Mouse (Mus musculus): Measurements from ENCODE around the gene Def8.
A peak's percentile ranks its signal among the peaks of the same experiment; 100 is the strongest.
"Not testable (repeated sequence)": the region's sequence is repeated elsewhere in the genome, so short reads cannot be mapped to it uniquely, and the experiment has no call there.

The Def8 gene

DNA sequence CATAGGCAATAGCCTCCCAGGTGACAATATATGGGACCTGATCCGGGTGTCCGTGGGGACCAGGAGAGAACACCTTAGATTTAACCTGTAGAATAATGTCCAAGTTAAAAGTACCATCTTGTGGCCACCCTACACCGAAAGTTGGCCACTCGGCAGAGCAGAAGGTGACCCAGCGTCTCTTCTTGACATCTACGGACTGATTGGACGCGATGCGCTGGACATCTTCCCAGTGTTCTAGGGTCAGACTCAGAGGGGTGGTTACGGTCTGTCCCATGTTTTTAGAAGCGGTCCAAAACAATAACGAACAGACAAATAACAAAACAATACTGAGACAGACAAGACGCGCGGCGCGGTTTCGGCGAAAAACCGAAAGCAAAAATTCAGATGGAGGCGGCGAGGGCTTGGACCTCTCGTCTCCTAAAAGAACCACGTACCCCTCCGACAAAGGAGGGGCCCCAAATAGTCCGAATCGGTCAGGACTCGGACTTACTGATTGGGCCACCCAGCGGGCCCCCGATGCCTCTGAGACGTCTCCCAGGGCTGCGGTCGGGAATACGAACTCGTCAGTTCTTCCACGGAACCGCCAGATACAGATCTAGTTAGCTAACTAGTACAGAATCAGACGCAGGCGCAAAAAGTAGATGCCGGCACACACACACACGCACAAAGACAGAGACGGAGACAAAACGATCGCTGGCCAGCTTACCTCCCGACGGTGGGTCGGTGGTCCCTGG, 10.1 kb downstream of the Def8 start:
- not testable (repeated sequence) for DNase-seq (ENCODE audit: low spot score in 2 of 2)

DNA sequence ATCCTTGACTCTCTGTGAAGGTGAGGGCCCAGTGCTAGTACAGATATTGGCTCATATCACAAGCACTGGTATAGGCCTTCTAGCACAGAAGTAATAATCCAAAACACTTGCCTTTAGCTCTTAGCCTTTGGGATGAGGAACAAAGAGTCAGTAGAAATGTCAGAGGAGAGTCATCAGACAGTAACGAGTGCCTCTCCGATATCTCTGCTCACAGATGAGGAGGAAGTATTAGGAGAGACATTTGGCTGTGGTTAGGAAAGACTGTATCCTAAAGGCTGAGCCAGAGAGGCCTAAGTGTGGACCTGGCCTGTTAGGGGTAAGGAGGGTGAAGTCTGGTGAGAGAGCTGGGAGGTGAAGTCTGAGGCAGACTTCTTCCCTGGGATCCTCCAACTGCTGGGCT, 18.5 kb downstream of the Def8 start:
- no peak for DNase-seq (ENCODE audit: low spot score in 2 of 2)

DNA sequence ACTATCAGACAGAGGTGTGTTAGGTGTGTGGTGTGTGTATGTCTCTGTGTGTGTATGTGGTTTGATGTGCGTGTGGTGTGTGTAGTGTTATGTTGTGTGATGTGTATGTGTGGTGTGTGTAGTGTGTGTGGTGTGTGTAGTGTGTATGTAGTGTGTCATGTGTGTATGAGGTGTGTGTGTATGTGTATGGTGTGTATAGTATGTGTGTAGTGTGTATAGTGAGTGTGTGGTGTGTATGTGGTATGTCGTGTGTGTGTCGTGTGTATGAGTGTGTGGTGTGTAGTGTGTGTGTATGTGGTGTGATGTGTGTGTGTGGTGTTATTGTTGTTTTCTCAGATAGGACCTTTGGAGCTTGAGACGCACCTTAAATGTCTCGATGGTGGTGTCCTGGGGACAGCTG, 19.0 kb downstream of the Def8 start:
- DNase-seq (ENCODE audit: low spot score in 2 of 2): no peak

DNA sequence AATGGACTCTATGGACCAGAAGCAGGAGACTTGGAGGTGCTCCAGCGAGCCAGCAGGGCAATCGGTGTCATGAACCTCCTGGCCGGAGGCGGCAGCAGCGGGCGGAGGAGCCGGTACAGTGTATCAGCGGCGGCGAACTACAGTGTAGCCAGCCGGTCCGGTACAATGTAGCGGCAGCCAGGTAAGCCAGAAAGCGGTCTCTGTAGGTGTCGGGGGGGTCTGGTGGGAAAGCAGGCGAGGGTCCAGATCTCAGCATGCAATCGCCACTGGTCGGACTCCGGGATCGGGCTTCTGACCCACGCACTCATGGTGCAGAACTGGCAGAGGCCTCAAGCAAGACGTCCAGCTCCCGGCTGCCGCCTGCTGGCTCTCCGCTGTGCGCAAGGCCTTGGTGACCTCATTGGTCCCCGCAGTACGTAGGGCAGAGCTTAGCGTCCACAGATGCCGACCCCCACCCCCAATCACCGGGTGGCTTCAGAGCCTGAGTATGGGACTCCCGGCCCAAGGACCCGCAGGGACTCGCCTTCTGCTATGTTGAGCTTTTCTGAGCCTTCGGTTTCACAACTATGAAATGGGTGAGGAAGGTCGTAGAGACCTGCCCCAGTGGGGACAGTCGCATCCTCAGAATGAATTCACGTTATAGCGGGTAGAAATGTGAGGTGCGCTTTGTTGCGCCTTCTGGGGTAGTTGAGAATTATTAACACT, 19.7 kb downstream of the Def8 start:
- DNase-seq (ENCODE audit: low spot score in 2 of 2): peak; percentile 86 to 90

DNA sequence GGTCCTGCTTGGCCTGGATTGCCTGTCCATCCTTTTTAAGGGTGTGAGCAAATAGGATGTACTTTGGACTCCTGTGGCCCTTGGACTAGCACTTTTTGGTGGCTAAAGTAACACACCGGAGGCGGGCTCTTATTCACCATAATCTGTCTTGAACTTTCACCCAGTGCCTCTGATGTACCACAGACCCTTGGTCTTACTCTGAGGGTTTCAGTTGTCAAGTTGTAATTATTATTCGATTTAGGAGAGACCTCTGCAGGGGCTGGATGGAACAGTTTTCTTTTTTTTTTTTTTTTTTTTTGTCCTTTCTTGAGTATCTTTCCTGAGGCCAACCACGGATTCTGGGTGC, 20.2 kb downstream of the Def8 start:
- DNase-seq (ENCODE audit: low spot score in 2 of 2): no peak

DNA sequence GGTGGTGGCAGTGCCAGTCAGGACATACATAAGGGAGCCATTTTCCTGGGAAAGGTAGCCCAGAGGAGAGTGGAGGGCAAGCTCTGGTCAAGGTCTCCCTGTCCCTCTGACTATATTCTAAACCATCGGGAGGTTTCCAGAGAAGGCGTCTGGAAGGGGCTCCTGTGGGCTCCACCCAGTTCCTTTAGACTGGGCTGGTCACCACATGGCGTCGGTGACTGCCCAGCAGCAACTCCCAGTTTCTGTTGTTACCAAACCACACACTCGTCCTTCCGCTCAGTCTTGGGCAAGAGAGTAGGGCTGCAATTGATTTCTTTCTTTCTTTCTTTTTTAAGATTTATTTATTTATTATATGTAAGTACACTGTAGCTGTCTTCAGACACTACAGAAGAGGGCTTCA, 20.8 kb downstream of the Def8 start:
- DNase-seq (ENCODE audit: low spot score in 2 of 2): no peak

DNA sequence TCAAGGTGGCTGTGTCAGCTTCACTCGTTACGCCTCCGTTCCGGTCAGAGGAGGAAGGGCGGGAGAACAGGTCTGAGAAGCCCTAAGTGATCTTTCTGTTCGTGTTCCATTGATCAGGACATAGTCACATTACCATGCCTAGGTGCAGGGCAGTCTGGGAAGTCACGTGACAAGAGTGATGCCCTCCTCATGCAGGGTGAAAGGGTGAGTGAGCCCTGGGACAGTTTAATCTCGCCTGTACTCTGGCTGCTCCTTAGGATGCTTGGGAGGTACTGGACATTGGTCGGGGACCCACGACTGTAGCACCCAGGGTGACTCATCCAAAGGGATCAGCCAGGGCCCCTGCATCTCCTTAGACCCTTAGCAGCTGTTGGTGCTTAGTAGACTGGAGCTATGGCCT, 22.7 kb downstream of the Def8 start:
- no peak for DNase-seq (ENCODE audit: low spot score in 2 of 2)

DNA sequence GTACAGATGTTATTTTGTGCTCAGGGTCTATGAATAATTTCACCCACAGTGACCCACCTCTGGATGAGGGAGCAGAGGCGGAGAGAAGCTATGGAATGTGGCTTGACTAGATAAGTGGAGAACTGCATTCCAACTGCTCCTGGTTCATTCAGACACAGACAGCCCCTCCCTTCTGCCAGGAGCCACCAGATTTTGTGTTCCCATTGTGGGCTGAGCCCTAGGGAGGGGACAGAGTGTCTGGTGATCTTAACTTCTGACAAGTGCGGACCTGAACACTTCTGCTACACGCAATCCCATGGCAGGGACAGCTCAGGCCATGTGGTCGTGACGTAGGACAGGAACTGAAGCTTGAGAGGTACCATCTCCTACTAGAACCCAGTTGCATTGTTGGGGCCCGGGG, 23.5 kb downstream of the Def8 start:
- no peak for DNase-seq (ENCODE audit: low spot score in 2 of 2)

DNA sequence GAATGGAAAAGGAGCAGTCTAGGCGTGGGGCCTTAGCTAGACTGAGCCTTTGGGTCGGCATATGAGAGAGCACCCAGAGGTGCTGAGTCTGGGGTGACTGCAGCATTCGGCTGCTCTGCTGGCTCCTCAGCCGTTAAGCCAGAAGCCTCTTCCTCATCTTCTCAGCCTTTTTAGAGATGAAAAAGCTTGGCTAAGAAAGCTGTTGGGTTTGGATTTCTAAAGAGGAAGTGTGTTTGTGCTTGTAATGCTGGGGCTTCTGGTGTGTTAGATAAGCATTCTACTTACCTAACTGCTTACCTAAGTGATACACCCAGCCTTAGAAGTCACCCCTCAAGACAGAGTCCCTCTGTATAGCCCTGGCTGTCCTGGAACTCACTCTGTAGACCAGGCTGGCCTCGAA, 27.5 kb downstream of the Def8 start:
- no peak for DNase-seq (ENCODE audit: low spot score in 2 of 2)

DNA sequence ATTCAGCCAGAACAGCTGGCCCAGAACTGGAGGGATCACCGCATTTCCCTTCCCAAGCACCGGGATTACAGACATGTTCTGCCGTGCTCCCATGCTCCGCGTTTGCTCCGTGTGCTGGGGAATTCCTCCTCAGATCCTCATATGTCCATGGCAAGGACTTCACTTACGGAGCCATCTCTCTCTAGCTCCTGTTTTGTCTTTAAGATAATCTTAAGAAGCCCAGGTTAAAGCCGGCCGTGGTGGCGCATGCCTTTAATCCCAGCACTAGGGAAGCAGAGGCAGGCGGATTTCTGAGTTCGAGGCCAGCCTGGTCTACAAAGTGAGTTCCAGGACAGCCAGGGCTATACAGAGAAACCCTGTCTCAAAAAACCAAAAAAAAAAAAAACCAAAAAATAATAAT, 28.4 kb downstream of the Def8 start:
- DNase-seq (ENCODE audit: low spot score in 2 of 2): not testable (repeated sequence)

DNA sequence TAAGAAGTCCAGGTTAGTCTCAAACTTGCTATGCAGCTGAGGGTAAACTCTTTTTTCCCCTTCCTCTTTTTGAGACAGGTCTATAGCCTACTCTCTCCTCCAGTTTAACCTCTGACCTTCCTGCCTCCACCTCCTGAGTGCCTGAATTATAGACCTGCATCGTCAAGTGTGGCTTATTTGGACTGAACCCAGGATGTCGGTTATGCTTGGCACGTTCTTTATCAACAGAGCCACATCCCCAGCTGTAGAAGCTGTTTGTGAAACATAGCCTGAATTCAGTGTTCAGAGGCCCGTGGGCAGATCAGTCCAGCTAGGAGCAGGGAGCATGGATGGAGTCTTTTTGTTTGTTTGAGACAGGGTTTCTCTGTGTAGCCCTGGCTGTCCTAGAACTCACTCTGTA, 28.8 kb downstream of the Def8 start:
- no peak for DNase-seq (ENCODE audit: low spot score in 2 of 2)

DNA sequence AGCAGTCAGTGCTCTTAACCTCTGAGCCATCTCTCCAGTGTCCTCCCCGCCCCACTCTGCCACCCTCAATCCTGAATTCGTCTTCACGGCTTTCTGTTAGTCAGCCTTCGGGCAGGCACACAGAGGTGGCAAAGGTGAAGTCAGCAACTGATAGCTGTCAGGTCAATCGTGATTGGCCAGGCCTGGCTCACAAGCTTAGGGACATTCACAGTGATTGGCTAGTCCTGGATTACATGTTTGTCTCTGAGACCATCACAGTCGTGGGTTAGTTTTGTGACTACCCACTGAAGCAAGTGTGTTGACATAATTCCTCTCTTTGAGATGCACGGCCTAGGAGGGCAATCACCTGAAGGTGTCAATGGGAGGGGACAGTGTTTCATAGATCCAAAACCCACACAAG, 30.0 kb downstream of the Def8 start:
- DNase-seq (ENCODE audit: low spot score in 2 of 2): no peak

DNA sequence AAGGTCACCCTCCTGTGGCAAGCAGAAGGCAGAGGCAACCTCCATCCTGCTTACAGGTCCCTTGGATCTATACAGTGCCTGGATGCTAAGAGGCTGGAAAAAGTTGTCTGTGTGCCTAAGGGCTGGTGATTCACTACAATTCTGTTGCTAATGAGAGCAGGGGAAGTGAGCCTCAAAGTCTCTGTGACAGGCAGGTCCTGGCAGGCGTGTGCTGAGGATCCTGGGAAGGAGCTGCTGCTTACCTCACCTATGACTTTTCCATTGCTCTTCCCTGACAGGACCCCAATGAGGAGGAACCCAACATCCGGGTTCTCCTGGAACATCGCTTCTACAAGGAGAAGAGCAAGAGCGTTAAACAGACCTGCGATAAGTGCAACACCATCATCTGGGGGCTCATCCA, 30.6 kb downstream of the Def8 start:
- DNase-seq (ENCODE audit: low spot score in 2 of 2): no peak

DNA sequence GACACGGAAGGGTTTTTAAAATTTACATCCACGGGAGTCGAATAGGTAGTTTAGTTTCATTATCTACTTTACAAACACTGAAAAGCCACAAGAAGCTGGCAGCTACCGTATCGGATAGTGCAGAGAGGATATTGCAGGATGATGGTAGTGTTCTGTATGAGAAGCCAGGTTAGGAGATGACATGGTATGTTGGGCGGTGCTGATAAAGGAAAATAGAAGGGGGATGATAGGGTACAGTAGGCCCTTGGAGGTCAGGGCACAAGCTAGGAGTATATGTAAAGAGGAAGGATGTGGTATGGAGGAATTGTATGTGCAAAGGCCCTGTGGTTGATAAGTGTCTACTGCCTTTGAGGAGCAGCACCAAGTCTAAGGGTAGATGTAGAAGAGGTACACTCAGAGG, 31.2 kb downstream of the Def8 start:
- DNase-seq (ENCODE audit: low spot score in 2 of 2): no peak

DNA sequence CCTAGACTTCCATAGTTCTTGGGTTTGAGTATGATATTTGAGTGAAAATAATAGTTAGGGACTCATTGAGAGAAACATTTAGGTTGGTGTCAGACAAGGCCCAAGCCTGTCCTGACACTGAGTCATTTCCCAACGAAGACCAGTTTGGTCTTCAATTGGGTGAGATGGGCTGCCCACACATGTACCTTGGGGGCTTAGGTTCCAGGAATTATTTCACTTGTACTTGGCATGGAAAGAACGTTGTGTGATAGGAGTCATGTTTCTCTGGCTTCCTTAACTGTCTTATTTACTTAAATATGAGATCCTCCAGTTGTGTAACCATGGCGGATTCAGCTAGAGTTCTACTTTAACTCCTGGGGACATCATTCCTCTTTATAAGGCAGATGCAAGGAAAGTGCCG, 40.3 kb downstream of the Def8 start:
- DNase-seq (ENCODE audit: low spot score in 2 of 2): no peak

DNA sequence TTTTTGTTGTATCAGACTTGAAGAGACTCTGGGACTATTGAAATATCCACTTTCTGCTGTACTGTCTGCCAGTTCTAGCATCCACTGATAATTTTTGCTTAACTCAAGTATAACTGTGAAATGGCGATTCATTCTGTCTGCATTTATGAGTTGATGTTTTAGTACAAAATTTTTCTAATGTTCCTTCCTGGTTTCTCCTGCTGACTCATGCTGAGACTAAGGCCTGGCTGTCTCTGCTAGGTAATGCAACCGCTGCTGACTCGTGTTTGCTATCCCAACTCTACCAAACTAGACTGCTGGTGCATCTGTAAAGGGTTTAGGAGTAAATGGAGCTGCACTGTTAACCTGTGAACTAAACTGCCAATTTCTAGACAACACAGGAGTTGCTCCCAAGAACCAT, 44.1 kb downstream of the Def8 start:
- no peak for DNase-seq (ENCODE audit: low spot score in 2 of 2)

DNA sequence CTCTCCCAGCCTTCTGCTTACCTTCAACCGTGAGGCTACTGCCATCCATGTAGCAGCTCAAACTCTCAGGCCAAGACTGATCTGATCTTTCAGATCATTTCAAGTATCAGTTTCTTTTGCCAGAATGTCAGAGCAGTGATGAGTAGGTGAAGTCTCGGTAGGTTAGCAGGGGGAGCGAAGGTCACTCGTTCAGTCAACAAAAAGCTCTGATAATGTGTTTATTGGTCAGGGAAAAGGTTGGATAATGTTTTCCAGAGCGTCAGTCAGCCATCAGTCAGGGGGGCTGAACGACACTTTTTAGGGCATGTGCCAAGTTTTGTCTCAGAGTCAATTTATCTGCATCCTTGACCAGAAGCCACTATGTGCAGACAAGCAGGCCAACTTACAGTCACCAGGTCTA, 49.7 kb downstream of the Def8 start:
- DNase-seq (ENCODE audit: low spot score in 2 of 2): not testable (repeated sequence)

DNA sequence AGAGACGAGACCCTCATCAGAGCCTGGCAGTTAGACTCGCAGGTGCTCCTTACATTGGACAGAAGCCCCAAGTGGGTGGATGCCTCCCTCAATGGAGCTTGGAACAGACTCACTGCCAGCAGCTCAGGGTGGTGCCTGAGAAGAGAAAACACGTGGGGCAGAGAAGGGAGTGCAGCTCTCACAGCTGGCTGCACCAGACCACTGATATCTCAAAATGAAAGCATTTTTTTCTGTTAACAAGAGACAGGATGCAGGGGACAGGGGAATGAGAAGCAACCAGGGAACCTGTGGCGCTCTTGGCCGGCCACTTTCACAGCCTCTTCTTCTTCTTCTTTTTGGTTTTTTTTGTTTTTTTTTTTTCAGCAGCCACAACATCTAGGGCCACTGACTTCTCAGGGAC, 51.2 kb downstream of the Def8 start:
- DNase-seq (ENCODE audit: low spot score in 2 of 2): not testable (repeated sequence)

DNA sequence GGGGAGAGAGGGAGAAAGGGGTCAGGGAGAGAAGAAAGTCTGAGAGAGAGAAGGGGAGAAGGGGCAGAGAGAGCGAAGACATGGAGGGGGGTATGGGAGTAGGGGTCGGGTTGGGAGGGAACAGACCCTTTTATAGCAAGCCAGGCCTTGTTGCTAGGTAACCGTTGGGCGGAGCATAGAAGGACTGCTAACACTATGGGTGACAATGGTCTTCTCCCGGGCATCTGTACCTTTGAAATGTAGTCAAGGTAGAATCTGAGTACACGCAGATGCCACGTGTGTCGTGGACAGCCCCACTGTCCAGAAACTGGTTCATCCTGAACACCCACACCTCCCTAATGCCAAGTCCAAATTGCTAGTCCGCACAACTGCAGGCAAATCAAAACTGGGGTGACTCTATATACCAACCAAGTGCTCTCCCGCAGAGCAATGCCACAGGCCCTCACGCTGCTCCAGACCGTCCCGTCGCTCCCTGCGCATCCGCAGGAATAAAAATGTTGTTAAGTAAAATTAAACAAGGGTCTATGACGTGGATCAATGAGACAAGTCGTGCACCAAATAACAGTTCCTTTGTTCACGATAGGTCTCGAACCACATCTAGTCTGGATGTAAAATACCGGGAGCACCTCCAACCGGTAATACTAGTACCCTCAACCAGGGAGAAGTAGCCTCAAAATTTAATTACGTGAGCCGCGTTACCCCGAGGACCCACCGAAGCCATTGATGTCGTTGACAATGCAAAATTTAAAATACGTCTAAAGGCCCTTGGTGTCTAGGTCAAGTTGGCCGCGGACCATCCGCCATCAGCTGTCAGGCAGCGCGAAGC, 53.8 kb downstream of the Def8 start:
- DNase-seq (ENCODE audit: low spot score in 2 of 2): no peak

DNA sequence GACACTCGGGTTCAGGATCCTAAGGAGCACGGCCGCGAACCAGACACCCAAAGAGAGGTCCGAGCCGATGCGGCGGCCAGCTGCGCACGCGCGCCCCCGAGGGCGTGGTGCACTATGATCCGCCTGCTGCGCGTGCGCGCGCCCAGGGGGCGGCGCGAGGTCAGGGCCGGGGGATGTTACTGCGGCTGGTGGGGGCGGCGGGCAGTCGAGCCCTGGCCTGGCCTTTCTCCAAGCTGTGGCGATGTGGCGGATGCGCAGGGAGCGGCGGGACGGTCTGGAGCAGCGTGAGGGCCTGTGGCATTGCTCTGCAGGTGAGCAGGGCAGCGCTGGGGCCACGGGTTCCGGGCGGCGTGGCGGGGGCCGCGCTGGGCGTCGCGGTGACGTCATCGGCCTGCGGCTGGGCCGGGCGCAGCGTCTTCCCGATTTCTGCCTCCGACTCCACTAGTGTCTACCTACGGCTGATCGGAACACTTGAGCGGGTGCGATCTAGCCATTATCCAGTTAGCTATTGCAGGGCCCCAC, 54.5 kb downstream of the Def8 start, which contains the start of gene Afg3l1:
Gene Afg3l1, plus strand, starts transcription at position 167 of the 522 bp plus-strand sequence.
- peak; percentile 91 to 92 for DNase-seq (ENCODE audit: low spot score in 2 of 2)

DNA sequence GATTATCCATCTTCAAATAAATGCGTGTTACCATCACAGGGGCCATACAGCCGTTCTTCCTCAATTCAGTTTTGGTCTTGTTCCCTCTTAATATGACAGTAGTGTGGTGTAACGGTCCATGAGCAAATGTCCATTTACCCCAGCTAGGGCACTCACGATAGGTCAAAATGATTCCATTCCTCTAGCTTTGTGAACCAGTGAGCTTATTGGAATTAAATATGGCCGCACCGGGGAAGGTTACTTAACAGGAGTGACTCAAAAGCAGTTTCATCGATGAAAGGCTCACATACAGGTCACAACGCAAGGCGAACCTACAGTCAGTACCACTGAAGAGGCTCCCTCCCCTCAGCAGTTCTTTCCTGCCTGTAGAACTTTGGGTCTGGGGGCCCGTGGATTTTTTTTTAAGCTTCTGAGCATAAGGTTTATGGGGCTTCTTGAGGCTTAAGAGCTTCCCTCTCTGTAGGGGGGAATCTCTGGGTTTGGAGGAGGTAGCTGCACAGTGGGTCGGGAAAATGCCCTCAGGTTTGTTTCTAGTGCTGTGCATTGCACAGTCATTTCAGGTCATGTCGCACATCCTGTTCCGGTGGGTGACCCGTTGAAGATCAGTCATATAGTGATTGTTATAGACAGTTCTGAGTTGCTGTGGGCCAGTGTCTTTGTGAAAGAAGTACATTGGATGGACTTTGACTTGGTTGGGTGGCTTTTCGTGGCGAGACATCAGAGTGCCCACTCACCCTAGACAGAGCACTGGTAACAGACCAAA, 55.3 kb downstream of the Def8 start:
- DNase-seq (ENCODE audit: low spot score in 2 of 2): peak; percentile 19 to 34

DNA sequence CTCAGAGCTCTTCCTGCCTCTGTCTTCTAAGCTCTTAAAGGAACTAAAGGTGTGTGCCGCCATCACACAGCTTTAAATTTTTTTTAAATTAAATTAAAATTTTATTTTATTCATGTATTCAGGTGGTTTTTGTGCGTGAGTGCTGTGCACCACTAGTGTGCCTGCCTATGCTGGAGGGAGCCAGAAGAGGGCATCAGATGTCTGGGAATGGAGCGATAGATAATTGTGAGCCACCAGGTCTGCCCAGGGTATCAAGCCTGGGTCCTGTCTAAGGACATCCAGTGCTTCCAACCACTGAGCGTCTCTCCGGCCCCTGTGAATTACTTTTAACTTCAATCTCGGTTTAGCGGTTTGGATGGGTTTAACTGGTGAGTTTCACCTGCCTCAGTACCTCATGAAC, 59.3 kb downstream of the Def8 start:
- no peak for DNase-seq (ENCODE audit: low spot score in 2 of 2)
